Mouse (Mus musculus) liver, adult 2 months (tissue): ENCODE results near the gene Ttc16.
A peak's percentile ranks its signal among the peaks of the same experiment; 100 is the strongest.

Experiments
- CTCF ChIP-seq: fragments of 200-500 bp; IDR thresholded peaks from 2 replicates; pipeline ENCODE4 v1.5.1; 2011; ENCODE audit warnings: low read depth, low read length, control low read depth
- POLR2A ChIP-seq: fragments of 200-500 bp; IDR thresholded peaks from 2 replicates; pipeline ENCODE4 v1.6.1; 2011; ENCODE audit warnings: low read length, control low read depth; ENCODE audit not compliant: insufficient read depth; ENCODE audit errors: extremely low read depth

GRCm38 (mm10) chr2:32752181-32752580, 23.3 kb downstream of the Ttc16 start:
- TF ChIP-seq POLR2A (no peak), CTCF (peak; percentile 63)
